Mouse (Mus musculus): Measurements from ENCODE around the gene Ulk3. TPM values are rescaled to one million over a fixed set of nuclear protein-coding genes. Genes with fewer than 3 reads are reported as not detected.
A peak's percentile ranks its signal among the peaks of the same experiment; 100 is the strongest.

The Ulk3 gene
- total and polyA plus RNA-seq, 2 experiments from 2014 or later = 18.5 to 27.3 TPM

DNA sequence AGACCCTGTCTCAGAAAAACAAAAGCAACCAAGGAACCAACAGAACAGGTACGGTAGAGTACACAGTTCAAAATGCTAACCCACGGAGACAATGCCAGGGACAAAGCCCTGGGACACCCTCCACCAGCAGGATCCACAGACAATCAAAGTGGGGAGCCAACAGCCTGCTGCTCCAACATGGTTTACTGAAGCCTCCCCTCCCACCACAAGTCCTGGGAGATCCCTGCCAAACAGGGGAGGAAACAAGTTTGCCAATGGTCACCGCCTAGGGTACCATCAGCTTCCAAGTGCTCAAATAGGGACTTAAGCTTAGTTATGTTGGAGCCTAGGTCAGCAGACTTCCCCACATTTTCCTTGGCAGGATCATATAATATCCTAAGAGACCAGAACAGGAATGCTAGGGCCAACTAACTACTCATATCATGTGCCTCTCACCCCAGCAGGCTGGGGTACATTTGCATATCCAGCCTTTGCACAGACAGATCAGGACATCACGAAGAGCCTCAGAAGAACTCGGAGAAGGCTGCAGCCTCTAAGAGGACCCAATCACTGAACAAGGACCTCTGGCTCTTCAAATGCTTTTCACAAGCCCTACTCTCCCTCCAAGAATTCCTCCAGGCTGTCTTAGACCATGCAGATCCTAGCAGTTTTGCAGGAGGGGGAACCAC, 50.5 kb downstream of the Ulk3 start:
- Histone ChIP-seq H3K36me3 (ENCODE audit: insufficient read depth, low read length) (0 out of 2 replicates have a peak, but pooled peaks cover 4% of the 10 kb centered on the region), H3K4me1 (ENCODE audit: insufficient read depth, low read length) (peaks cover 58% of the 10 kb centered on the region), H3K9ac (replicated peaks; ENCODE audit: low read length) (peak overlapping the region; percentile 34), H3K27ac (peak overlapping the region; percentile 52; the same call in 1 of the 2 replicates), H3K4me3 (ENCODE audit: low read length) (no peak overlapping the region), H3K9me3 (ENCODE audit: low read length) (no peaks in the 10 kb centered on the region), H3K4me2 (ENCODE audit: low read depth, low read length) (peak overlapping the region; percentile 9), H3K27me3 (ENCODE audit: insufficient read depth, low read length) (no peaks in the 10 kb centered on the region)
- no peak for DNase-seq (ENCODE audit: low spot score)
- no peak for ATAC-seq
- TF ChIP-seq CTCF (IDR thresholded peaks at IDR 0.05; ENCODE audit: low read depth) = no peak
- 48% methylated on average over 5 of the region's 5 CpGs for WGBS

DNA sequence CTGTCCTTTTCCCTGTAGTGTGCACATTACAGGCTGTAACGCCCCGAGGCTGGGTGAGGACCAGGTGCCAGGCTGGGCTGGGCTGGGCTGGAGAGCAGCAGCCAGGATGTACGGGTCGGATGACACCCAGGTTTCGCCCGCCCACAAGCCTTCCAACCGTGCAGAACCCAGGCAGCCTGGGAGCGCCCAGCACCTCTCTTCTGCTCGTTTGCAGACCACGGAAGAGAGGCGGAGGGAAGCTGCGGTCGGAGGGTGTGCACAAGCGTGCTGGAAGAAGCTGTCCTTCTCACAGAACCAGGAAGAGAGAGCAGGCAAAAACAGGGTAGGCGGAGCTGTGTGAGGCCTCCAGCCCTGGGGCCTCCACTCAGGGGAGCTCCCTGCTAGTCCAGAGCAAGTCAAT, 51.1 kb downstream of the Ulk3 start:
- Histone ChIP-seq H3K4me2 (ENCODE audit: low read depth, low read length) (peak overlapping the region; percentile 9), H3K36me3 (ENCODE audit: insufficient read depth, low read length) (0 out of 2 replicates have a peak, but pooled peaks cover 4% of the 10 kb centered on the region), H3K9me3 (ENCODE audit: low read length) (no peaks in the 10 kb centered on the region), H3K27ac (peak overlapping the region; percentile 52; the same call in 1 of the 2 replicates), H3K4me3 (ENCODE audit: low read length) (no peak overlapping the region), H3K4me1 (ENCODE audit: insufficient read depth, low read length) (peaks cover 58% of the 10 kb centered on the region), H3K27me3 (ENCODE audit: insufficient read depth, low read length) (no peaks in the 10 kb centered on the region), H3K9ac (replicated peaks; ENCODE audit: low read length) (peak overlapping the region; percentile 28; the same call in 1 of the 2 replicates)
- WGBS = 32% methylated on average over 15 of the region's 15 CpGs
- DNase-seq (ENCODE audit: low spot score) = no peak
- ATAC-seq = no peak
- no peak for TF ChIP-seq CTCF (IDR thresholded peaks at IDR 0.05; ENCODE audit: low read depth)

DNA sequence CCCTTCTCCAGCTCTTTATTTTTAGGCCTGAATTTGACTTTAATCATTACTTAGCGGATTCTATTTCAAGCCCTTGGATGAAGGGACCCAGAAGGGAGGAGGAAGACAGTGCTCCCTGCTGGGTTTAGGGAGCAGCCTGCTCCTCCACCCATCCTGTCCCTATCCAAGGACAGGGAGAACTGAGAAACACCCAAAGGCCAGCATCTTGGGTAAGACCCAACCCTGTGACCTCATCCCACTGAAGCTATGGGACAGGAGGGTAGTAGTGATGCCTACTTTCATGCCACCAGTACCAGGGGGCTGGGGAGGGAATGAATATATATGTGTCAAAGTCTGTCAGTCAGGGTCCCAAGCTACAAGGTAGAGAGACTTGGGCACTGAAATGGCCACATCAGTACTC, 51.8 kb downstream of the Ulk3 start:
- Histone ChIP-seq H3K4me3 (ENCODE audit: low read length) (no peak overlapping the region), H3K4me2 (ENCODE audit: low read depth, low read length) (peak overlapping the region; percentile 9; the same call in 1 of the 2 replicates), H3K27me3 (ENCODE audit: insufficient read depth, low read length) (no peaks in the 10 kb centered on the region), H3K36me3 (ENCODE audit: insufficient read depth, low read length) (0 out of 2 replicates have a peak, but pooled peaks cover 4% of the 10 kb centered on the region), H3K4me1 (ENCODE audit: insufficient read depth, low read length) (peaks cover 58% of the 10 kb centered on the region), H3K9me3 (ENCODE audit: low read length) (no peaks in the 10 kb centered on the region), H3K27ac (no peak overlapping the region; the same call in 1 of the 2 replicates), H3K9ac (replicated peaks; ENCODE audit: low read length) (0 out of 2 replicates have a peak overlapping the region, but pooled peaks have one; percentile 10)
- ATAC-seq (no peak), DNase-seq (ENCODE audit: low spot score) (no peak)
- 86% methylated on average over 1 of the region's 1 CpGs for WGBS
- no peak for TF ChIP-seq CTCF (IDR thresholded peaks at IDR 0.05; ENCODE audit: low read depth)

DNA sequence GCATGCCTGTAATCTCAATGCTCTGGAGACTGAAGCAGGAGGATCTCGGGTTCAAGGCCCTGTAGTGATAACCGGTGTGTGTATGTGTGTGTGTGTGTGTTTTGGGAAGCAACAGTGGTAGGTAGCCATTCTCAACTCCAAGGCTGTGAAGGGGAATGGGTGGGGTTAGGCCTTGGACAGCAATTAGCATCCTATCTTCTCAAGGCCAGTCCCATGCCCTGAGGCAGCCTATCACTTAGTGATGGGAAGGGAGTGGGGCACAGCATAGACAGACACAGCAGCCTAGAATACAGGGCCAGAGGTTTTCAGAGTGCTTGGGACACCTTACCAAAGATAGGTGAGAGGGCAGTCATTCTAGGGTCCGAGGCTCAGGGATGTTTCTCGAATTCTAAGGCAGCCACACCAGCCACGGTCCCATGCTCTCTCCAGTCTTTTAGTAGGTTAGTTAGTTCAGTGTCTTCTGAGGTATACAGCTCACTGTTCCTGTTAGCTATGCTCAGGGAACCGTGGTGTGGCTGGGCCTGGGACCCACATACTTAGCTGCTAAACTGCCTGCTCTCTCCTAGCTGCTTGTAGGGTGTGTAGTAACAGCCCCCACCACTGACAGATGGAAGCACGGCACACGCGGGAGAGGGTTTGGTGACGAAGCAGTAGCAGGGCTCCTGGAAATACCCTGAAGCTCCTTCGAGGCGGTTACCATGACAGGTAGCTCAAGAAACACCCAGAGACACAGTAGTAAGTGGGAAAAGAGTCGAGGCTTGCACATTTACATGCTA, 52.7 kb downstream of the Ulk3 start:
- WGBS = 76% methylated on average over 13 of the region's 13 CpGs
- Histone ChIP-seq H3K4me1 (ENCODE audit: insufficient read depth, low read length) (peaks cover 58% of the 10 kb centered on the region), H3K36me3 (ENCODE audit: insufficient read depth, low read length) (0 out of 2 replicates have a peak, but pooled peaks cover 4% of the 10 kb centered on the region), H3K27me3 (ENCODE audit: insufficient read depth, low read length) (no peaks in the 10 kb centered on the region), H3K9ac (replicated peaks; ENCODE audit: low read length) (no peak overlapping the region; the same call in 1 of the 2 replicates), H3K4me3 (ENCODE audit: low read length) (no peak overlapping the region), H3K27ac (no peak overlapping the region), H3K4me2 (ENCODE audit: low read depth, low read length) (no peak overlapping the region), H3K9me3 (ENCODE audit: low read length) (no peaks in the 10 kb centered on the region)
- no peak for DNase-seq (ENCODE audit: low spot score)
- ATAC-seq = no peak
- TF ChIP-seq CTCF (IDR thresholded peaks at IDR 0.05; ENCODE audit: low read depth) = no peak

DNA sequence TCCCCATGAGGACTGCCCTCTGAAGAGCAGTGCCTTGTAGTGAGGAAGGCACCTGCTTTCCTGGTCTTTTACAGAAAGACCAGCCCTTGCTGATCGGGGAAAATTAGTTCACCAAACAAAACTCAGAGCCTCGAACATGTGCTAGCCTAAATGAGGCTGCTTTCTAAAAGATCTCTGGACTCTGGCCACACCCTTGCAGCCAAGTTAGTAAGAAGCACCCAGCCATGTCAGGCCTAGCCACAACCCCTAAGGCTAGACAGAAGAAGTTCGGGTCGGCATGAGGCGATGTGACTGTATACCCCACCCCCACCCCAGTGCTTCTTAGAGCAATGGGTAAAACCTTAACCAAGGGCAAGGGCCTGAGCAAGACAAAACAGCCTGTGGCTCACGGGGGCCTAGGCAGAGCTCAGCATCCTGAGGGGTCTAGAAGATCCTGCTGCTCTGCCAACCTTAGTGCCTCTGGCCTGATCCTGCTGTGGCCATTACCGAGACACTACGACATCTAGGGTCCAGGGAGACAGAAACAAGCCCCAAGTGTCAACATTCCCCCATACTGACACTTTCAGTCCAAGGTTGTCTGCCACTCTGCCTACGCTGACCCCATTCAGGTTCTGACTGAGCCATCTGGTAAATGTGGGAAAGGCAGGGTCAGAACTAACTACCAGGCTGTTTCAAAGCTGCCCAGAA, 54.1 kb downstream of the Ulk3 start:
- peaks cover 45% of the 10 kb centered on the region for H3K4me1 ChIP-seq (ENCODE audit: insufficient read depth, low read length)
- peak overlapping the region; percentile 98; the same call in 1 of the 2 replicates for H3K9ac ChIP-seq (replicated peaks; ENCODE audit: low read length)
- no peaks in the 10 kb centered on the region for H3K9me3 ChIP-seq (ENCODE audit: low read length)
- peak overlapping the region; percentile 95 for H3K4me2 ChIP-seq (ENCODE audit: low read depth, low read length)
- H3K36me3 ChIP-seq (ENCODE audit: insufficient read depth, low read length) = 0 out of 2 replicates have a peak, but pooled peaks cover 4% of the 10 kb centered on the region
- no peak overlapping the region for H3K27ac ChIP-seq
- H3K4me3 ChIP-seq (ENCODE audit: low read length) = peak overlapping the region; percentile 95
- ATAC-seq (no peak), DNase-seq (ENCODE audit: low spot score) (no peak)
- no peak for TF ChIP-seq CTCF (IDR thresholded peaks at IDR 0.05; ENCODE audit: low read depth)
- WGBS = 61% methylated on average over 9 of the region's 9 CpGs
- no peaks in the 10 kb centered on the region for H3K27me3 ChIP-seq (ENCODE audit: insufficient read depth, low read length)

DNA sequence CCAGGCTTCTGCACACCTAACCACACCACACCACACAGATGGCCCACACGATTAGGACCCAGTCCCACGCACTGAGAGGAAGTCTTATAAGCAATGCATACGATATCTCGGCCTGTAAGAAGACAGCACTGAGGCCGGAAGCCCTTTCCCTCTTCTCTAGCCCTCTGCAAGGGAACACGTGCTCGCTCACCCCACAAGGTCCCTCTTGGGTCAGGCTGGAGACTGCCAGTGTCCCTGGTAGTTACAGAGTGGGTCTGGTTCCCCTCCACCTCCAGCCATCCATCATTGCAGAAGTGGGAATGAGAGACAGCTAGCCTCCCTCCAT, 54.6 kb downstream of the Ulk3 start:
- no peak overlapping the region for H3K27ac ChIP-seq
- peak overlapping the region; percentile 95 for H3K4me3 ChIP-seq (ENCODE audit: low read length)
- no peaks in the 10 kb centered on the region for H3K9me3 ChIP-seq (ENCODE audit: low read length)
- no peak for TF ChIP-seq CTCF (IDR thresholded peaks at IDR 0.05; ENCODE audit: low read depth)
- 0 out of 2 replicates have a peak, but pooled peaks cover 4% of the 10 kb centered on the region for H3K36me3 ChIP-seq (ENCODE audit: insufficient read depth, low read length)
- H3K4me2 ChIP-seq (ENCODE audit: low read depth, low read length) = peak overlapping the region; percentile 95
- no peak for ATAC-seq
- 49% methylated on average over 7 of the region's 7 CpGs for WGBS
- no peaks in the 10 kb centered on the region for H3K27me3 ChIP-seq (ENCODE audit: insufficient read depth, low read length)
- no peak for DNase-seq (ENCODE audit: low spot score)
- H3K4me1 ChIP-seq (ENCODE audit: insufficient read depth, low read length) = peaks cover 40% of the 10 kb centered on the region
- peak overlapping the region; percentile 98; the same call in 1 of the 2 replicates for H3K9ac ChIP-seq (replicated peaks; ENCODE audit: low read length)
